ENCODE assay signal across 16 mouse cellular contexts in genomic region chr2:71179716-71180115, GRCm38 (mm10).
"Had no signal": no experiment of that assay in that cellular context is flagged by ENCODE, and none has a peak within 500 bp of the region (broad histone marks: within the 10 kb centered on the region; RNA-seq: fewer than 3 reads in every experiment).

No protein-coding gene starts in this region.

- H3K4me1 ChIP-seq: neural tube, embryonic 13.5 days; neural tube, embryonic 15.5 days; stomach, embryonic 15.5 days had no signal

- H3K9me3 ChIP-seq: neural tube, embryonic 15.5 days; stomach, embryonic 15.5 days had no signal

- H3K27ac ChIP-seq: neural tube, embryonic 13.5 days; neural tube, embryonic 15.5 days; stomach, embryonic 15.5 days; stomach, postnatal 0 days had no signal

- H3K36me3 ChIP-seq: neural tube, embryonic 13.5 days; neural tube, embryonic 15.5 days; stomach, embryonic 15.5 days had no signal

- H3K4me3 ChIP-seq: neural tube, embryonic 13.5 days; neural tube, embryonic 15.5 days; stomach, embryonic 15.5 days had no signal

- H3K4me2 ChIP-seq: neural tube, embryonic 13.5 days; neural tube, embryonic 15.5 days; stomach, embryonic 15.5 days had no signal

- H3K9ac ChIP-seq: neural tube, embryonic 13.5 days; neural tube, embryonic 15.5 days; stomach, embryonic 15.5 days had no signal

- DNase-seq: retina, postnatal 1 day; right cerebral cortex, adult 18-20 months; right cerebral cortex, postnatal 14 days; right cerebral cortex, postnatal 25 days; right cerebral cortex, postnatal 4 days; spleen, adult 18-20 months; thymus, adult 18-20 months; thymus, adult 2 months; thymus, postnatal 14 days; thymus, postnatal 25 days; thymus, postnatal 36 days; thymus, postnatal 4 days had no signal

- H3K27me3 ChIP-seq: neural tube, embryonic 13.5 days; neural tube, embryonic 15.5 days; stomach, embryonic 15.5 days had no signal
